Comparison of ENCODE assay signal across 17 mouse cellular contexts in the genomic region with DNA sequence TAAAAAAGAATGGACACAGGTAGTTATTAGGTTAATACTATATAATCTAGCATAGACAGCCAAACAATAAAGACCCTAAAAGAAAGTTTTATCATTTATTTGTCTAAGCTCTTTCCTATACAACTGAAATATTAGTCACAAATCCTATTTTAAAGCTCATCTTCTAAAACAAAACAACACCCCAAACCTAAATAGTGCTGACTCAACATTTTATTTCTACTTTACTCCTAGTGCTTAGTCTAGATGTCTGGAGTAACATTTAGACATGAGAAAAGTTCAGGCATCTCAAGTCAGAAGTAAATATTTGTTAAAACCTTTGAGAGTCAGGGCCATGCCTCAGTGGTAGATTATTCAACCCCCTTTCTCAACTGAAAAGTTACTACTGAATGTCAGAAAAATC.
"Had no signal": no experiment of that assay in that cellular context is flagged by ENCODE, and none has a peak within 500 bp of the region (broad histone marks: within the 10 kb centered on the region; RNA-seq: fewer than 3 reads in every experiment).

No protein-coding gene starts in this region.

- H3K9ac ChIP-seq: neural tube, embryonic 12.5 days; neural tube, embryonic 13.5 days; neural tube, embryonic 15.5 days; stomach, embryonic 15.5 days had no signal

- DNase-seq: retina, postnatal 1 day; right cerebral cortex, adult 18-20 months; right cerebral cortex, postnatal 14 days; right cerebral cortex, postnatal 25 days; right cerebral cortex, postnatal 4 days; spleen, adult 18-20 months; thymus, adult 18-20 months; thymus, adult 2 months; thymus, postnatal 14 days; thymus, postnatal 25 days; thymus, postnatal 36 days; thymus, postnatal 4 days had no signal

- H3K9me3 ChIP-seq: neural tube, embryonic 12.5 days; neural tube, embryonic 13.5 days; neural tube, embryonic 15.5 days; stomach, embryonic 15.5 days had no signal

- H3K4me1 ChIP-seq: neural tube, embryonic 12.5 days; neural tube, embryonic 13.5 days; neural tube, embryonic 15.5 days; stomach, embryonic 15.5 days had no signal

- H3K4me2 ChIP-seq: neural tube, embryonic 12.5 days; neural tube, embryonic 13.5 days; neural tube, embryonic 15.5 days; stomach, embryonic 15.5 days had no signal

- H3K27ac ChIP-seq: neural tube, embryonic 12.5 days; neural tube, embryonic 13.5 days; neural tube, embryonic 15.5 days; stomach, embryonic 15.5 days; stomach, postnatal 0 days had no signal

- H3K27me3 ChIP-seq: neural tube, embryonic 12.5 days; neural tube, embryonic 13.5 days; neural tube, embryonic 15.5 days; stomach, embryonic 15.5 days had no signal

- H3K4me3 ChIP-seq: neural tube, embryonic 12.5 days; neural tube, embryonic 13.5 days; neural tube, embryonic 15.5 days; stomach, embryonic 15.5 days had no signal
